8 mouse cellular contexts compared by ENCODE assay signal in genomic region chr7:19664955-19665841, GRCm38 (mm10). TPM values are rescaled to one million over a fixed set of nuclear protein-coding genes. Genes with fewer than 3 reads are reported as not detected.
DNase-seq lines count a peak whose midpoint lies in the region; ATAC-seq and TF ChIP-seq lines count a peak whose summit lies in the region.

Gene Clptm1, minus strand, starts transcription at chr7:19665033.

- no peaks in the 10 kb centered on the region for H3K9me3 ChIP-seq in forebrain, embryonic 10.5 days
- no peaks in the 10 kb centered on the region for H3K9me3 ChIP-seq in heart, embryonic 15.5 days (replicated peaks)
- no peaks in the 10 kb centered on the region for H3K9me3 ChIP-seq in liver, embryonic 14.5 days (ENCODE audit: control insufficient read depth, low read length)
- no peaks in the 10 kb centered on the region for H3K9me3 ChIP-seq in neural tube, embryonic 11.5 days (ENCODE audit: control insufficient read depth, low read length)
- H3K9me3 ChIP-seq in stomach, postnatal 0 days (ENCODE audit: control insufficient read depth, low read length) = no peaks in the 10 kb centered on the region

- H3K36me3 ChIP-seq in forebrain, embryonic 10.5 days (replicated peaks) = peaks cover 25% of the 10 kb centered on the region
- 0 out of 2 replicates have a peak, but pooled peaks cover 4% of the 10 kb centered on the region for H3K36me3 ChIP-seq in heart, embryonic 15.5 days
- H3K36me3 ChIP-seq in liver, embryonic 14.5 days (replicated peaks; ENCODE audit: control insufficient read depth, insufficient read depth, low read depth) = peaks cover 5% of the 10 kb centered on the region
- no peaks in the 10 kb centered on the region for H3K36me3 ChIP-seq in neural tube, embryonic 11.5 days (ENCODE audit: control insufficient read depth, insufficient read depth, low read length)
- H3K36me3 ChIP-seq in stomach, postnatal 0 days (ENCODE audit: control insufficient read depth, insufficient read depth, low read length) = no peaks in the 10 kb centered on the region

- H3K4me2 ChIP-seq in heart, embryonic 15.5 days = peak within 1 kb of the TSS; percentile 88
- peak within 1 kb of the TSS; percentile 94 for H3K4me2 ChIP-seq in liver, embryonic 14.5 days (ENCODE audit: low read depth)
- H3K4me2 ChIP-seq in neural tube, embryonic 11.5 days (ENCODE audit: low read depth) = peak within 1 kb of the TSS; percentile 73
- peak within 1 kb of the TSS; percentile 92 for H3K4me2 ChIP-seq in stomach, postnatal 0 days (replicated peaks; ENCODE audit: low read depth)

- peak within 1 kb of the TSS; percentile 93 for H3K27ac ChIP-seq in forebrain, embryonic 10.5 days
- H3K27ac ChIP-seq in heart, embryonic 15.5 days = peak within 1 kb of the TSS; percentile 90
- peak within 1 kb of the TSS; percentile 94 for H3K27ac ChIP-seq in liver, embryonic 14.5 days
- peak within 1 kb of the TSS; percentile 88 for H3K27ac ChIP-seq in neural tube, embryonic 11.5 days (ENCODE audit: low read depth, low read length)
- peak within 1 kb of the TSS; percentile 93 for H3K27ac ChIP-seq in stomach, postnatal 0 days (replicated peaks)

- TF ChIP-seq CTCF in liver, embryonic 14.5 days (IDR thresholded peaks at IDR 0.05; ENCODE audit: low read depth) = peak; percentile 62
- TF ChIP-seq CTCF in stomach, postnatal 0 days (IDR thresholded peaks at IDR 0.05; ENCODE audit: low read depth) = peak; percentile 74

- TF ChIP-seq EP300 in liver, embryonic 14.5 days (IDR thresholded peaks at IDR 0.05; ENCODE audit: low read depth) = peak; percentile 72
- TF ChIP-seq EP300 in stomach, postnatal 0 days (optimal IDR thresholded peaks at IDR 0.05) = peak; percentile 98

- peaks cover 28% of the 10 kb centered on the region for H3K4me1 ChIP-seq in forebrain, embryonic 10.5 days
- H3K4me1 ChIP-seq in heart, embryonic 15.5 days (replicated peaks) = peaks cover 33% of the 10 kb centered on the region
- peaks cover 14 to 19% of the 10 kb centered on the region in 2 experiments for H3K4me1 ChIP-seq in liver, embryonic 14.5 days (replicated peaks; ENCODE audit: control insufficient read depth in 2 of 2, insufficient read depth in 2 of 2, low read length in 1 of 2)
- H3K4me1 ChIP-seq in neural tube, embryonic 11.5 days (ENCODE audit: control insufficient read depth, insufficient read depth, low read length) = peaks cover 13% of the 10 kb centered on the region
- H3K4me1 ChIP-seq in stomach, postnatal 0 days (replicated peaks; ENCODE audit: control insufficient read depth, insufficient read depth) = peaks cover 6% of the 10 kb centered on the region; the same call in 1 of the 2 replicates

- ATAC-seq in heart, embryonic 15.5 days (replicated peaks; ENCODE audit: insufficient number of reproducible peaks, insufficient read depth, low FRiP score, low read depth) = peak; percentile 86
- peak; percentile 84 for ATAC-seq in liver, embryonic 14.5 days (ENCODE audit: insufficient read depth)
- ATAC-seq in neural tube, embryonic 11.5 days (ENCODE audit: insufficient read depth, low FRiP score, low TSS enrichment) = peak; percentile 88
- peak; percentile 91 for ATAC-seq in stomach, postnatal 0 days (ENCODE audit: low FRiP score, low TSS enrichment)

- H3K4me3 ChIP-seq in forebrain, embryonic 10.5 days = peak within 1 kb of the TSS; percentile 100
- H3K4me3 ChIP-seq in heart, embryonic 15.5 days = peak within 1 kb of the TSS; percentile 97
- peak within 1 kb of the TSS; percentile 91 to 96 for H3K4me3 ChIP-seq in liver, embryonic 14.5 days (ENCODE audit: insufficient read depth in 1 of 2, low read depth in 2 of 2, low read length in 2 of 2)
- peak within 1 kb of the TSS; percentile 99 for H3K4me3 ChIP-seq in neural tube, embryonic 11.5 days (ENCODE audit: low read depth, low read length)
- peak within 1 kb of the TSS; percentile 99 for H3K4me3 ChIP-seq in stomach, postnatal 0 days (ENCODE audit: low read depth, low read length)

- peak; percentile 98 for DNase-seq in CD8-positive naive resting alpha-beta T cell, adult 2 months (ENCODE audit: low read depth in 2 of 2, low spot score in 2 of 2)
- peak; percentile 96 for DNase-seq in c-Kit-positive CD71-negative TER-119-negative erythroid progenitor cells, embryonic 14.5 days (ENCODE audit: low read depth)
- DNase-seq in forebrain, embryonic 10.5 days (ENCODE audit: extremely low spot score, low spot score) = peak; percentile 98
- peak; percentile 97 to 98 for DNase-seq in kidney, postnatal 25 days
- DNase-seq in liver, embryonic 14.5 days (ENCODE audit: low read depth in 3 of 3, low spot score in 3 of 3) = peak; percentile 95 to 97 (median 96)
- peak; percentile 96 for DNase-seq in neural tube, embryonic 11.5 days (ENCODE audit: low spot score)
- DNase-seq in stomach, postnatal 0 days (ENCODE audit: low spot score) = peak; percentile 97

- no peaks in the 10 kb centered on the region for H3K27me3 ChIP-seq in forebrain, embryonic 10.5 days (ENCODE audit: poor library complexity, severe bottlenecking)
- H3K27me3 ChIP-seq in heart, embryonic 15.5 days = no peaks in the 10 kb centered on the region
- H3K27me3 ChIP-seq in liver, embryonic 14.5 days (ENCODE audit: control insufficient read depth, insufficient read depth, low read length) = no peaks in the 10 kb centered on the region
- no peaks in the 10 kb centered on the region for H3K27me3 ChIP-seq in neural tube, embryonic 11.5 days (ENCODE audit: control insufficient read depth, insufficient read depth, low read length)
- no peaks in the 10 kb centered on the region for H3K27me3 ChIP-seq in stomach, postnatal 0 days (ENCODE audit: control insufficient read depth, insufficient read depth, low read length)

- WGBS in forebrain, embryonic 10.5 days = under 1% methylated on average over 63 of the region's 63 CpGs
- under 1% methylated on average over 63 of the region's 63 CpGs for WGBS in heart, embryonic 15.5 days
- under 1% methylated on average over 63 of the region's 63 CpGs for WGBS in liver, embryonic 14.5 days (ENCODE audit: insufficient replicate concordance)
- WGBS in neural tube, embryonic 11.5 days = under 1% methylated on average over 63 of the region's 63 CpGs
- WGBS in stomach, postnatal 0 days = under 1% methylated on average over 62 of the region's 63 CpGs

- peak within 1 kb of the TSS; percentile 96 for H3K9ac ChIP-seq in heart, embryonic 15.5 days
- peak within 1 kb of the TSS; percentile 87 for H3K9ac ChIP-seq in liver, embryonic 14.5 days (replicated peaks)
- peak within 1 kb of the TSS; percentile 97 for H3K9ac ChIP-seq in neural tube, embryonic 11.5 days (ENCODE audit: low read length)
- H3K9ac ChIP-seq in stomach, postnatal 0 days (ENCODE audit: low read length) = peak within 1 kb of the TSS; percentile 99

RNA-seq across cellular contexts. Expression of gene Clptm1, which starts in this region (rescaled TPM):
- polyA plus RNA-seq in forebrain, embryonic 10.5 days (2016; fragmentation: Nextera tagmentation; extraction: Ambion mirVana) = 70.6 and 75.6 TPM in 2 replicates
- 67.3 and 83.2 TPM in 2 replicates for polyA plus RNA-seq in heart, embryonic 15.5 days (2015; fragmentation: Nextera tagmentation; extraction: Ambion mirVana)
- 20.6 and 20.9 TPM in 2 replicates for polyA plus RNA-seq in liver, embryonic 14.5 days (2012; rRNA removed)
- 44.4 and 50.4 TPM in 2 replicates for polyA plus RNA-seq in liver, embryonic 14.5 days (2014; fragmentation: Nextera tagmentation; extraction: Ambion mirVana)
- 104 and 107 TPM in 2 replicates for polyA plus RNA-seq in neural tube, embryonic 11.5 days (2014; fragmentation: Nextera tagmentation; extraction: Ambion mirVana)
- 55.0 and 65.1 TPM in 2 replicates for polyA plus RNA-seq in stomach, postnatal 0 days (2015; fragmentation: Nextera tagmentation; extraction: Ambion mirVana)

Comparison
In these comparisons a context has a peak if more than half of its experiments do, and no peak if none do; other contexts are left out.
1. Peak in every context shown above with its lines: DNase-seq, ATAC-seq, H3K4me3 ChIP-seq and H3K27ac ChIP-seq.